Mouse (Mus musculus): Measurements from ENCODE around the gene Tysnd1.

The Tysnd1 gene

DNA sequence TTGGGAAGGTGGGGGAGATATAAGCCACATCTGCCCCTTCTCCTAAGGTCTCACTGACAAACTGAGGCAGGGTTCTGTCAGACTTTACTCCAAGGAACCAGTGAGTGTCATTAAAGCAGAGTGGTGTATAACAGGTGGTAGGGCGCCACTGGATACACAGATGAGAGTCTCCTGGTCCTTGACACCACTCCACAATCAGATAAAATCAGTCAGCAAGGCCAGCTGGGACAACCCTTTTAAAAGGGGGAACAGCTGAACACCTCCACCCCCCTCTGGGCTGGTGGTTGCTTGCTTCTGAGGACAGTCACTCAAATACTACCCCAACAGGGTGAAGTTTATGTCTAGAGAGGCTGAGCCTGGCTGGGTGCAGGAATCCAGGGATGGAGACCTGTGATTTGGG, 42.2 kb downstream of the Tysnd1 start:
- DNase-seq (ENCODE audit: low spot score in 2 of 2): no peak

- no peak for DNase-seq (ENCODE audit: low spot score in 2 of 2)
Observed at GRCm38 (mm10) chr10:61738126-61738525, 42.8 kb downstream of the Tysnd1 start.

DNA sequence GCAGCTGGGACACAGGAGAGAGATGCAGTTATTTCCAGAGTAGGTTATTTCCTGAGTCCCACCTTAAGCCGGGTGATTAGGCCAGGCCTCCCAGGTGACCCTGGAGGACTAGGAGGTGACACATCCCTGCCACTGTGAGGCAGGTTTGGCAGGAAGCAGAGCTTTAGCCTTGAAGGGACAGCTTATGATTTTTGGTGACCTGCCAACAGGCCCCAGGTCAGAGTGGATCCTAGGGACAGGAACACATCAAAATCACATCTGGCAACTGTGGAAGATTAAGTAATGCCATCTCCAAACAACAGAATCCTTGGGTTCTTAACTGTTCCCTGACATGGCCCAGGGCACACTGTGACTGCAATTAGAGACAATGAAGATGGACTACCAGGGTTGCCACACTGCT, 46.0 kb downstream of the Tysnd1 start:
- no peak for DNase-seq (ENCODE audit: low spot score in 2 of 2)

DNA sequence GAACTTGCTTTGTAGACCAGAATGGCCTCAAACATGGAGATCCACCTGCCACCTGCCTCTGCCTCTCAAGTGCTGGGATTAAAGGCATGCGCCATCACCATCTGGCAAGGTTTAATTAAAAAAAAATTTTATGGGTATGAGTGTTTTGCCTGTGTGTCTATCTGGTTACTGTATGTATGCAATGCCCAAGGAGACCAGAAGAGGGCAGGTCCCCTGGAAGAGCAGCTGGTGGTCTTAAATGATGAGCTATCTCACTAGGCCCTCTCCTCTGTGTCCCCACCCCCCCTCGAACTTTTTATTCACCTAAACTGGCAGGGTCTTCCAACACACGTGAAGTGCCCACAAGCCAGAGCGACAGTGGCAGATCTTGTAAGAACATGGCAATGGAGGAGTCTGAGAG, 46.6 kb downstream of the Tysnd1 start:
- no peak for DNase-seq (ENCODE audit: low spot score in 2 of 2)

DNA sequence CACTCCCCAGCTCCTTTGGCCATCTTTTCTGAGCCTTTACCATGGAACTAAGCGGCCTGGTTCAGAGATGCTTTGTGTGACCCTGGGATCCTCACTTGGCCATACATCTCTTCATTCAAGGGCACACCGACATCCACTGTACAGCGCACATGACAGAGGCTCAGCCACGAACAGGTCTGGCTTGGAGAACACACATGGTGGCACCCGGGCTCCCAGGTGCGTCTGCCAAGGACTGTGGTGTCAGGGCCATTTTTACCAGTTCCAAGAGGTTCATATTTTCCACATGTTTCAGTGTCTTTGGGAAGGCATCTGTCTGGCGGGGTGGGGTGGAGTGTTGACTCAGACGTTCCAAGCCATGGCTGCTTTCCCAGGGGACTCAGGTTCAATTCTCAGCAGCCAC, 47.0 kb downstream of the Tysnd1 start:
- DNase-seq (ENCODE audit: low spot score in 2 of 2): no peak

DNA sequence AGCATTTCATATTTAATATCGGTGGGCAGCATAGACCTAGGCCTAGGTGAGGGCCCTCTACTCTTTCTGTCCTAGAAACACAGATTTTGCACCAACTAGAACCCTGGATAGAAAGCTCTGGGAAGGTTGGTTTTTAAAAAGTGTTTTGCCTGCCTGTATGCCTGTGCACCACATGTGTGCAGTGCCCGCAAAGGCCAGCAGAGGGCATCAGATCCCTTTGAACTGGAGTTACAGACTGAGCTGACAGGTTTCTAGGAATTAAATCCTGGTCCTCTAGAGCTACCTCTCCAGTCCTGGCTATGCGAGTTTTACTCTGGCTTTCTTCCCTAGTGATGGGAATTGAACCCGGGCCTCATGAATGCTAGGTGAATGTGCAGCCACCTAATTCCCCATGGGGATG, 49.8 kb downstream of the Tysnd1 start:
- no peak for DNase-seq (ENCODE audit: low spot score in 2 of 2)

DNA sequence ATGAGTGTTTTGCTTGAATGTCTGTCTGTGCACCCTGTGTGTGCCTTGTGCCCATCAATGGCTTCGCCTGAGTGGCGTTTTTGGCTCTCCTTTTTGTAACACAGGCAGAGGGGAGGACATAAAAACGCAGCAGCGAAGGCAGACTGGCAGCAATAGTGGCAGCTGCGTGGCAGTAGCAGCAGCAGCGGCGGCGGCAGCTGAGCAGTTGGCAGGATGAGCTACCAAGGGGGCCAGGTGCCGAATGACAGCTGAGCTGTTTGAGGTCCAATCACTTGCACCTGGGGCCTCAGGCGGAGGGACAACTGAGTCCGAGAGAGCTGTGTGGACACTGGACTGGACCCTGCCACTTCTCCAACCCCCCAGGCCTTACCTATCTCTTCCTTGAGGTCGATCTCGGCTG, 52.0 kb downstream of the Tysnd1 start:
- no peak for DNase-seq (ENCODE audit: low spot score in 2 of 2)

- DNase-seq (ENCODE audit: low spot score in 2 of 2): no peak
Observed at GRCm38 (mm10) chr10:61750014-61750413, 54.7 kb downstream of the Tysnd1 start.

- DNase-seq (ENCODE audit: low spot score in 2 of 2): no peak
Observed at GRCm38 (mm10) chr10:61751534-61752219, 56.4 kb downstream of the Tysnd1 start.
